Mouse (Mus musculus): ENCODE measurements around the gene Mccc1. TPM values are rescaled to one million over a fixed set of nuclear protein-coding genes. Genes with fewer than 3 reads are reported as not detected.

The Mccc1 gene
- polyA plus RNA-seq, 1 experiment from 2014 or later: 101 TPM

DNA sequence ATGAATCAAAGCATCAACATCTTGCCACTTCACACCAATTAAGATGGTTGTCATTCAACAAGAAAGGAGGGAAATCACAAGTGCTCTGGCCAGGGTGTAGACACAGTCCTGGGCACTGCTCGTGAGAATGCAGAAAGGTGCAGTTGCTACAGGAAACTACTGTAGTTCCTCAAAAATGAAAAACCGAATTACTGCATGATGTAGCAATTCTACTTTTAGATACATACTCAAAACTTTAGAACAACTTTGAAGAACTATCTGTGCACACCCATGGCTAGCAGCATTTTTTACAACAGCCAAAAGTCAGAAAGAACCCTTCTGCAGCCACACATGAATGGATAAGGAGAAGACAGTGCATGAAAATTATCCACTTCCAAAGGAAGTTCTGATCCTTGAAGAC lies 34.0 kb downstream of the Mccc1 start:
- no peaks in the 10 kb centered on the region for H3K4me1 ChIP-seq (replicated peaks; ENCODE audit: insufficient read depth, low read length)
- no peak overlapping the region for H3K9ac ChIP-seq (ENCODE audit: low read depth, low read length)
- H3K4me2 ChIP-seq (ENCODE audit: low read length): no peak overlapping the region
- H3K36me3 ChIP-seq (ENCODE audit: insufficient read depth, low read length): peaks cover 25% of the 10 kb centered on the region
- TF ChIP-seq CTCF (IDR thresholded peaks at IDR 0.05; ENCODE audit: low read depth): no peak
- 88% methylated on average over 2 of the region's 2 CpGs for WGBS
- DNase-seq (ENCODE audit: low spot score) (no peak), ATAC-seq (replicated peaks; ENCODE audit: low FRiP score, low read depth) (no peak)
- no peak overlapping the region for H3K27ac ChIP-seq
- no peaks in the 10 kb centered on the region for H3K27me3 ChIP-seq (ENCODE audit: insufficient read depth, low read length)
- H3K4me3 ChIP-seq (replicated peaks; ENCODE audit: low read depth, low read length): no peak overlapping the region
- H3K9me3 ChIP-seq (replicated peaks; ENCODE audit: low read length): no peaks in the 10 kb centered on the region

- DNase-seq (ENCODE audit: low spot score) (no peak), ATAC-seq (replicated peaks; ENCODE audit: low FRiP score, low read depth) (no peak)
- Histone ChIP-seq H3K27me3 (ENCODE audit: insufficient read depth, low read length) (no peaks in the 10 kb centered on the region), H3K4me2 (ENCODE audit: low read length) (no peak overlapping the region), H3K4me3 (replicated peaks; ENCODE audit: low read depth, low read length) (no peak overlapping the region), H3K9me3 (replicated peaks; ENCODE audit: low read length) (no peaks in the 10 kb centered on the region), H3K4me1 (replicated peaks; ENCODE audit: insufficient read depth, low read length) (no peaks in the 10 kb centered on the region), H3K27ac (no peak overlapping the region), H3K36me3 (ENCODE audit: insufficient read depth, low read length) (peaks cover 34% of the 10 kb centered on the region), H3K9ac (ENCODE audit: low read depth, low read length) (no peak overlapping the region)
- TF ChIP-seq CTCF (IDR thresholded peaks at IDR 0.05; ENCODE audit: low read depth): no peak
- 85% methylated on average over 4 of the region's 4 CpGs for WGBS
These were observed 35.5 kb downstream of the Mccc1 start for GRCm38 (mm10) chr3:35964928-35965327.

- no peaks in the 10 kb centered on the region for H3K4me1 ChIP-seq (replicated peaks; ENCODE audit: insufficient read depth, low read length)
- H3K9me3 ChIP-seq (replicated peaks; ENCODE audit: low read length): no peaks in the 10 kb centered on the region
- no peak for TF ChIP-seq CTCF (IDR thresholded peaks at IDR 0.05; ENCODE audit: low read depth)
- H3K27ac ChIP-seq: no peak overlapping the region
- no peak overlapping the region for H3K9ac ChIP-seq (ENCODE audit: low read depth, low read length)
- WGBS: 91% methylated on average over 5 of the region's 5 CpGs
- H3K27me3 ChIP-seq (ENCODE audit: insufficient read depth, low read length): no peaks in the 10 kb centered on the region
- H3K4me3 ChIP-seq (replicated peaks; ENCODE audit: low read depth, low read length): no peak overlapping the region
- peaks cover 37% of the 10 kb centered on the region for H3K36me3 ChIP-seq (ENCODE audit: insufficient read depth, low read length)
- DNase-seq (ENCODE audit: low spot score) (no peak), ATAC-seq (replicated peaks; ENCODE audit: low FRiP score, low read depth) (no peak)
- no peak overlapping the region for H3K4me2 ChIP-seq (ENCODE audit: low read length)
These were observed 36.6 kb downstream of the Mccc1 start for GRCm38 (mm10) chr3:35963921-35964320.

GRCm38 (mm10) chr3:35963401-35963800 lies 37.1 kb downstream of the Mccc1 start:
- no peak for DNase-seq (ENCODE audit: low spot score)
- WGBS: 92% methylated on average over 4 of the region's 4 CpGs

GRCm38 (mm10) chr3:35962967-35963366 lies 37.5 kb downstream of the Mccc1 start:
- Histone ChIP-seq H3K36me3 (ENCODE audit: insufficient read depth, low read length) (peaks cover 37% of the 10 kb centered on the region), H3K27ac (no peak overlapping the region), H3K9ac (ENCODE audit: low read depth, low read length) (no peak overlapping the region), H3K4me1 (replicated peaks; ENCODE audit: insufficient read depth, low read length) (no peaks in the 10 kb centered on the region), H3K27me3 (ENCODE audit: insufficient read depth, low read length) (no peaks in the 10 kb centered on the region), H3K4me3 (replicated peaks; ENCODE audit: low read depth, low read length) (no peak overlapping the region), H3K9me3 (replicated peaks; ENCODE audit: low read length) (no peaks in the 10 kb centered on the region), H3K4me2 (ENCODE audit: low read length) (no peak overlapping the region)
- peak; percentile 47; the same call in 1 of the 2 replicates for TF ChIP-seq CTCF (IDR thresholded peaks at IDR 0.05; ENCODE audit: low read depth)
- WGBS: 93% methylated on average over 5 of the region's 5 CpGs
- ATAC-seq (replicated peaks; ENCODE audit: low FRiP score, low read depth) (no peak), DNase-seq (ENCODE audit: low spot score) (no peak)

More at GRCm38 (mm10) chr3:35963401-35963800, 37.1 kb downstream of the Mccc1 start:
- Histone ChIP-seq H3K36me3 (ENCODE audit: insufficient read depth, low read length) (peaks cover 37% of the 10 kb centered on the region), H3K4me1 (replicated peaks; ENCODE audit: insufficient read depth, low read length) (no peaks in the 10 kb centered on the region), H3K4me3 (replicated peaks; ENCODE audit: low read depth, low read length) (no peak overlapping the region), H3K9ac (ENCODE audit: low read depth, low read length) (no peak overlapping the region), H3K9me3 (replicated peaks; ENCODE audit: low read length) (no peaks in the 10 kb centered on the region), H3K27me3 (ENCODE audit: insufficient read depth, low read length) (no peaks in the 10 kb centered on the region), H3K4me2 (ENCODE audit: low read length) (no peak overlapping the region), H3K27ac (no peak overlapping the region)
- no peak for TF ChIP-seq CTCF (IDR thresholded peaks at IDR 0.05; ENCODE audit: low read depth)
- no peak for ATAC-seq (replicated peaks; ENCODE audit: low FRiP score, low read depth)

GRCm38 (mm10) chr3:35957230-35957629 lies 43.2 kb downstream of the Mccc1 start:
- WGBS: 97% methylated on average over 3 of the region's 3 CpGs
- ATAC-seq (replicated peaks; ENCODE audit: low FRiP score, low read depth): no peak

More at GRCm38 (mm10) chr3:35957230-35957629, 43.2 kb downstream of the Mccc1 start:
- Histone ChIP-seq H3K4me1 (replicated peaks; ENCODE audit: insufficient read depth, low read length) (no peaks in the 10 kb centered on the region), H3K4me2 (ENCODE audit: low read length) (no peak overlapping the region), H3K27ac (no peak overlapping the region), H3K4me3 (replicated peaks; ENCODE audit: low read depth, low read length) (no peak overlapping the region), H3K9ac (ENCODE audit: low read depth, low read length) (no peak overlapping the region), H3K36me3 (ENCODE audit: insufficient read depth, low read length) (peaks cover 18% of the 10 kb centered on the region; the same call in 1 of the 2 replicates), H3K27me3 (ENCODE audit: insufficient read depth, low read length) (no peaks in the 10 kb centered on the region), H3K9me3 (replicated peaks; ENCODE audit: low read length) (no peaks in the 10 kb centered on the region)
- no peak for DNase-seq (ENCODE audit: low spot score)
- TF ChIP-seq CTCF (IDR thresholded peaks at IDR 0.05; ENCODE audit: low read depth): no peak

Data from kidney, postnatal 0 days (tissue).